Mouse (Mus musculus) small intestine, adult 2 months (tissue): ENCODE results near the gene Supt3.

Source experiments
- CTCF ChIP-seq: fragments of 200-500 bp; IDR thresholded peaks from 2 replicates; pipeline ENCODE4 v1.5.1; 2012; ENCODE audit warnings: low read depth, mild to moderate bottlenecking, control low read depth, inconsistent platforms, low read length, moderate library complexity, mixed read lengths; ENCODE audit not compliant: insufficient replicate concordance, insufficient read length; ENCODE audit errors: extremely low read depth
- POLR2A ChIP-seq: fragments of 200-500 bp; IDR thresholded peaks from 2 replicates; pipeline ENCODE4 v1.6.1; 2012; ENCODE audit warnings: low read depth, mild to moderate bottlenecking, control low read depth, inconsistent platforms, low read length, moderate library complexity

DNA sequence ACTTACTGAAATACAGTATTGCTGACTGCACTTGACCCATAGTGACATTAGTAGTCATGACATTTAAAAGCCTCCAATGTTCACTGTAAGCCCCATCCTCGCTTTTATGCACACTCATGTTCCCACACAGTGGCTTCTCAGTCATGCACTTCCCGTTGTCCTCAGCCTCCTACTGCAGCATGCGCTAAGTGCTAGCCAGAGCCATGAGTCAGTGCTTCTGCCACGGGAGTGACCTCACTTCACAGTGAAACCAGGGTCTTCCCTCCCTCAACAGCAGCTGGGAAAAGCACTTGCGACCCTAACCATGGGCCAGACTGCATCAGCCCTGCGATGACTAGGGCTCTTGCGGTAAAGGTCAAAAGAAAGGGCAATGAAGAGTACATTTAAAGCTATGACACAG is 256.7 kb downstream of the Supt3 start:
- TF ChIP-seq POLR2A (no peak), CTCF (no peak)
